Mouse (Mus musculus) limb, embryonic 14.5 days (tissue): ENCODE data around the gene Lefty2. TPM values are rescaled to one million over a fixed set of nuclear protein-coding genes. Genes with fewer than 3 reads are reported as not detected.

ENCODE experiments used
- ATAC-seq: fragments of 200-750 bp; cut with Nextera tagmentation; 2 replicates; pipeline ENCODE4 v1.8.0; 2017; ENCODE audit warnings: low read depth, moderate number of reproducible peaks, moderate TSS enrichment; ENCODE audit not compliant: low FRiP score
- DNase-seq: peaks from one replicate; pipeline ENCODE4 v3.0.0-alpha.2; 2015; ENCODE audit warnings: low spot score
- H3K27ac ChIP-seq: fragments of 300-500 bp; sonication (generic); replicated peaks from 2 replicates; pipeline ENCODE4 v1.5.1; 2014; ENCODE audit warnings: low read depth, mild to moderate bottlenecking, low read length, moderate library complexity, mixed read lengths
- H3K27me3 ChIP-seq: fragments of 300-500 bp; sonication (generic); 2 replicates; pipeline ENCODE4 v1.6.1; 2014; ENCODE audit warnings: low read length, mixed read lengths; ENCODE audit not compliant: control insufficient read depth, insufficient read depth
- H3K36me3 ChIP-seq: fragments of 300-500 bp; sonication (generic); 2 replicates; pipeline ENCODE4 v1.6.1; 2014; ENCODE audit warnings: mild to moderate bottlenecking, low read length, moderate library complexity, mixed read lengths; ENCODE audit not compliant: control insufficient read depth, insufficient read depth
- H3K4me1 ChIP-seq: fragments of 300-500 bp; sonication (generic); 2 replicates; pipeline ENCODE4 v1.6.1; 2014; ENCODE audit warnings: antibody characterized with exemption, low read length, mixed read lengths; ENCODE audit not compliant: control insufficient read depth, insufficient read depth
- H3K4me2 ChIP-seq: fragments of 300-500 bp; sonication (generic); replicated peaks from 2 replicates; pipeline ENCODE4 v1.6.1; 2014; ENCODE audit warnings: low read depth, mild to moderate bottlenecking, low read length, moderate library complexity; ENCODE audit not compliant: severe bottlenecking
- H3K4me3 ChIP-seq: fragments of 300-500 bp; sonication (generic); replicated peaks from 2 replicates; pipeline ENCODE4 v1.5.1; 2014; ENCODE audit warnings: low read length
- H3K9ac ChIP-seq: fragments of 300-500 bp; sonication (generic); 2 replicates; pipeline ENCODE4 v1.6.1; 2014; ENCODE audit warnings: mild to moderate bottlenecking, low read depth, low read length, moderate library complexity; ENCODE audit not compliant: severe bottlenecking
- H3K9me3 ChIP-seq: fragments of 300-500 bp; sonication (generic); 2 replicates; pipeline ENCODE4 v1.6.1; 2016; ENCODE audit warnings: low read length; ENCODE audit not compliant: control insufficient read depth
- POLR2A ChIP-seq: fragments of 200-500 bp; IDR thresholded peaks from 2 replicates; pipeline ENCODE4 v1.8.0; 2012; ENCODE audit warnings: inconsistent platforms, mild to moderate bottlenecking, moderate library complexity, borderline replicate concordance; ENCODE audit not compliant: insufficient read depth, insufficient read length; ENCODE audit errors: extremely low read depth
- WGBS: fragments of 180-500 bp; shearing (Covaris S2); extraction: QIAGEN DNeasy Blood & Tissue Kit; methylation state at CpG from one replicate; pipeline ENCODE4 v1.1.7; 2014; 5-methylcytosine and 5-hydroxymethylcytosine counted together
- polyA plus RNA-seq, 2 experiments: library from polyadenylated mRNA; depleted of rRNA in 1 of 2; stranded (reverse) in 1 of 2; unstranded in 1 of 2; fragments of >200 nt; fragmentation: Nextera tagmentation in 1 of 2; extraction: Ambion mirVana in 1 of 2; gene quantifications; 2 replicates each; pipeline versions ENCODE4 v1.2.1 to v1.2.3; 2012 to 2014

Lefty2 gene
- polyA plus RNA-seq, 2 experiments, result 0.11 to 0.17 TPM

GRCm38 (mm10) chr1:180940776-180941460, 48.0 kb downstream of the Lefty2 start:
- peak overlapping the region; percentile 83; the same call in 1 of the 2 replicates for H3K4me3 ChIP-seq
- peak overlapping the region; percentile 85 for H3K4me2 ChIP-seq
- H3K27ac ChIP-seq, result no peak overlapping the region
- no peaks in the 10 kb centered on the region for H3K9me3 ChIP-seq
- no peak for DNase-seq
- peak overlapping the region; percentile 86; the same call in 1 of the 2 replicates for H3K9ac ChIP-seq
- peaks cover 11% of the 10 kb centered on the region for H3K27me3 ChIP-seq
- no peak for TF ChIP-seq POLR2A
- H3K4me1 ChIP-seq, result peaks cover 36% of the 10 kb centered on the region
- ATAC-seq, result no peak
- H3K36me3 ChIP-seq, result no peaks in the 10 kb centered on the region
- WGBS, result 83% methylated on average over 7 of the region's 7 CpGs

- peaks cover 3% of the 10 kb centered on the region; the same call in 1 of the 2 replicates for H3K36me3 ChIP-seq
- DNase-seq (no peak), ATAC-seq (no peak)
- H3K4me3 ChIP-seq, result peak overlapping the region; percentile 83
- TF ChIP-seq POLR2A, result no peak
- peak overlapping the region; percentile 86 for H3K9ac ChIP-seq
- H3K27ac ChIP-seq, result peak overlapping the region; percentile 84
- peak overlapping the region; percentile 85 for H3K4me2 ChIP-seq
- peaks cover 4% of the 10 kb centered on the region; the same call in 1 of the 2 replicates for H3K27me3 ChIP-seq
- WGBS, result 6% methylated on average over 18 of the region's 18 CpGs
- no peaks in the 10 kb centered on the region for H3K9me3 ChIP-seq
- H3K4me1 ChIP-seq, result peaks cover 44% of the 10 kb centered on the region
Observed at GRCm38 (mm10) chr1:180941726-180942125, 48.8 kb downstream of the Lefty2 start.

- H3K4me2 ChIP-seq, result peak within 1 kb of the TSS; percentile 85
- WGBS, result under 1% methylated on average over 64 of the region's 73 CpGs
- H3K27me3 ChIP-seq, result peaks cover 2% of the 10 kb centered on the region; the same call in 1 of the 2 replicates
- no peaks in the 10 kb centered on the region for H3K9me3 ChIP-seq
- H3K36me3 ChIP-seq, result peaks cover 8% of the 10 kb centered on the region
- peak; percentile 48; the same call in 1 of the 2 replicates for TF ChIP-seq POLR2A
- peaks cover 44% of the 10 kb centered on the region for H3K4me1 ChIP-seq
- H3K4me3 ChIP-seq, result peak within 1 kb of the TSS; percentile 83
- H3K27ac ChIP-seq, result peak within 1 kb of the TSS; percentile 84
- H3K9ac ChIP-seq, result peak within 1 kb of the TSS; percentile 86
- DNase-seq (peak; percentile 74), ATAC-seq (peak; percentile 39)
Observed at GRCm38 (mm10) chr1:180942166-180943031, 49.5 kb downstream of the Lefty2 start, which contains the start of gene Tmem63a. TSS of gene Tmem63a (plus strand) at chr1:180942344.

GRCm38 (mm10) chr1:180943032-180943644, 50.2 kb downstream of the Lefty2 start:
- 37% methylated on average over 11 of the region's 11 CpGs for WGBS
- TF ChIP-seq POLR2A, result no peak
- Histone ChIP-seq H3K27me3 (no peaks in the 10 kb centered on the region), H3K4me2 (peak overlapping the region; percentile 85), H3K4me1 (peaks cover 44% of the 10 kb centered on the region), H3K4me3 (peak overlapping the region; percentile 83), H3K9ac (peak overlapping the region; percentile 86), H3K27ac (peak overlapping the region; percentile 84), H3K36me3 (peaks cover 16% of the 10 kb centered on the region), H3K9me3 (no peaks in the 10 kb centered on the region)
- ATAC-seq, result no peak
- peak; percentile 26 for DNase-seq

GRCm38 (mm10) chr1:180943896-180944295, 51.0 kb downstream of the Lefty2 start:
- ATAC-seq (no peak), DNase-seq (no peak)
- 0 out of 2 replicates have a peak overlapping the region, but pooled peaks have one; percentile 85 for H3K4me2 ChIP-seq
- no peaks in the 10 kb centered on the region for H3K9me3 ChIP-seq
- H3K27me3 ChIP-seq, result no peaks in the 10 kb centered on the region
- H3K9ac ChIP-seq, result no peak overlapping the region
- TF ChIP-seq POLR2A, result no peak
- H3K27ac ChIP-seq, result peak overlapping the region; percentile 30; the same call in 1 of the 2 replicates
- H3K4me1 ChIP-seq, result peaks cover 44% of the 10 kb centered on the region
- 74% methylated on average over 1 of the region's 1 CpGs for WGBS
- peak overlapping the region; percentile 83; the same call in 1 of the 2 replicates for H3K4me3 ChIP-seq
- H3K36me3 ChIP-seq, result peaks cover 21% of the 10 kb centered on the region
